Mouse (Mus musculus): ENCODE data around the gene Hk2. TPM values are rescaled to one million over a fixed set of nuclear protein-coding genes. Genes with fewer than 3 reads are reported as not detected.
A peak's percentile ranks its signal among the peaks of the same experiment; 100 is the strongest.
"Not testable (repeated sequence)": the region's sequence is repeated elsewhere in the genome, so short reads cannot be mapped to it uniquely, and the experiment has no call there.

The Hk2 gene
- total and polyA plus RNA-seq, 2 experiments from 2014 or later: 2.1 to 2.8 TPM

- Histone ChIP-seq H3K4me3 (ENCODE audit: low read depth, low read length) (no peak overlapping the region), H3K9ac (no peak overlapping the region), H3K9me3 (ENCODE audit: low read length) (no peaks in the 10 kb centered on the region), H3K27ac (ENCODE audit: low read depth, low read length) (no peak overlapping the region), H3K36me3 (ENCODE audit: insufficient read depth) (no peaks in the 10 kb centered on the region), H3K4me2 (ENCODE audit: low read depth) (no peak overlapping the region), H3K27me3 (ENCODE audit: insufficient read depth, low read length) (no peaks in the 10 kb centered on the region), H3K4me1 (ENCODE audit: insufficient read depth) (no peaks in the 10 kb centered on the region)
- no peak for TF ChIP-seq CTCF (IDR thresholded peaks at IDR 0.05; ENCODE audit: low read depth)
- peak; percentile 70 for ATAC-seq
- WGBS: 24% methylated on average over 5 of the region's 5 CpGs
- no peak for DNase-seq
These were observed 74.4 kb downstream of the Hk2 start for GRCm38 (mm10) chr6:82699831-82700230.

- Histone ChIP-seq H3K4me2 (ENCODE audit: low read depth) (no peak overlapping the region), H3K9ac (no peak overlapping the region), H3K27me3 (ENCODE audit: insufficient read depth, low read length) (no peaks in the 10 kb centered on the region), H3K27ac (ENCODE audit: low read depth, low read length) (no peak overlapping the region), H3K9me3 (ENCODE audit: low read length) (no peaks in the 10 kb centered on the region), H3K4me1 (ENCODE audit: insufficient read depth) (no peaks in the 10 kb centered on the region), H3K36me3 (ENCODE audit: insufficient read depth) (no peaks in the 10 kb centered on the region), H3K4me3 (ENCODE audit: low read depth, low read length) (no peak overlapping the region)
- DNase-seq (no peak), ATAC-seq (no peak)
- no peak for TF ChIP-seq CTCF (IDR thresholded peaks at IDR 0.05; ENCODE audit: low read depth)
- 98% methylated on average over 3 of the region's 3 CpGs for WGBS
These were observed 77.5 kb downstream of the Hk2 start for GRCm38 (mm10) chr6:82696736-82697135.

GRCm38 (mm10) chr6:82694668-82695067 is 79.6 kb downstream of the Hk2 start:
- peak; percentile 50 for ATAC-seq
- TF ChIP-seq CTCF (IDR thresholded peaks at IDR 0.05; ENCODE audit: low read depth): no peak
- Histone ChIP-seq H3K4me3 (ENCODE audit: low read depth, low read length) (no peak overlapping the region), H3K4me1 (ENCODE audit: insufficient read depth) (no peaks in the 10 kb centered on the region), H3K4me2 (ENCODE audit: low read depth) (peak overlapping the region; percentile 8; the same call in 1 of the 2 replicates), H3K36me3 (ENCODE audit: insufficient read depth) (no peaks in the 10 kb centered on the region), H3K27me3 (ENCODE audit: insufficient read depth, low read length) (no peaks in the 10 kb centered on the region), H3K9ac (no peak overlapping the region), H3K9me3 (ENCODE audit: low read length) (no peaks in the 10 kb centered on the region), H3K27ac (ENCODE audit: low read depth, low read length) (no peak overlapping the region)
- WGBS: 38% methylated on average over 13 of the region's 13 CpGs
- no peak for DNase-seq

GRCm38 (mm10) chr6:82689474-82689873 is 84.8 kb downstream of the Hk2 start:
- TF ChIP-seq CTCF (IDR thresholded peaks at IDR 0.05; ENCODE audit: low read depth): no peak
- DNase-seq: no peak
- no peaks in the 10 kb centered on the region for H3K36me3 ChIP-seq (ENCODE audit: insufficient read depth)
- H3K27me3 ChIP-seq (ENCODE audit: insufficient read depth, low read length): no peaks in the 10 kb centered on the region
- no peak overlapping the region for H3K4me3 ChIP-seq (ENCODE audit: low read depth, low read length)
- no peaks in the 10 kb centered on the region for H3K4me1 ChIP-seq (ENCODE audit: insufficient read depth)
- H3K4me2 ChIP-seq (ENCODE audit: low read depth): no peak overlapping the region
- H3K27ac ChIP-seq (ENCODE audit: low read depth, low read length): no peak overlapping the region
- no peak overlapping the region for H3K9ac ChIP-seq
- no peak for ATAC-seq
- no peaks in the 10 kb centered on the region for H3K9me3 ChIP-seq (ENCODE audit: low read length)
- WGBS: 91% methylated on average over 4 of the region's 4 CpGs

- not testable (repeated sequence) for H3K9ac ChIP-seq
These were observed 85.7 kb downstream of the Hk2 start for GRCm38 (mm10) chr6:82688586-82688985.

GRCm38 (mm10) chr6:82684136-82684535 is 90.1 kb downstream of the Hk2 start:
- H3K27me3 ChIP-seq (ENCODE audit: insufficient read depth, low read length): no peaks in the 10 kb centered on the region
- no peak for TF ChIP-seq CTCF (IDR thresholded peaks at IDR 0.05; ENCODE audit: low read depth)

More at GRCm38 (mm10) chr6:82688586-82688985, 85.7 kb downstream of the Hk2 start:
- not testable (repeated sequence) for H3K27ac ChIP-seq (ENCODE audit: low read depth, low read length); H3K4me2 ChIP-seq (ENCODE audit: low read depth); H3K4me3 ChIP-seq (ENCODE audit: low read depth, low read length); H3K36me3 ChIP-seq (ENCODE audit: insufficient read depth); H3K9me3 ChIP-seq (ENCODE audit: low read length); ATAC-seq; H3K4me1 ChIP-seq (ENCODE audit: insufficient read depth); H3K27me3 ChIP-seq (ENCODE audit: insufficient read depth, low read length); DNase-seq
- WGBS: 34% methylated on average over 5 of the region's 5 CpGs

GRCm38 (mm10) chr6:82679286-82679685 is 95.0 kb downstream of the Hk2 start:
- not testable (repeated sequence) for H3K27me3 ChIP-seq (ENCODE audit: insufficient read depth, low read length); DNase-seq; H3K4me2 ChIP-seq (ENCODE audit: low read depth); H3K27ac ChIP-seq (ENCODE audit: low read depth, low read length); H3K9me3 ChIP-seq (ENCODE audit: low read length); H3K4me3 ChIP-seq (ENCODE audit: low read depth, low read length); H3K36me3 ChIP-seq (ENCODE audit: insufficient read depth); H3K4me1 ChIP-seq (ENCODE audit: insufficient read depth); ATAC-seq; H3K9ac ChIP-seq
- 91% methylated on average over 2 of the region's 2 CpGs for WGBS

More at GRCm38 (mm10) chr6:82684136-82684535, 90.1 kb downstream of the Hk2 start:
- Histone ChIP-seq H3K4me2 (ENCODE audit: low read depth) (no peak overlapping the region), H3K9me3 (ENCODE audit: low read length) (no peaks in the 10 kb centered on the region), H3K4me3 (ENCODE audit: low read depth, low read length) (no peak overlapping the region), H3K36me3 (ENCODE audit: insufficient read depth) (no peaks in the 10 kb centered on the region), H3K4me1 (ENCODE audit: insufficient read depth) (no peaks in the 10 kb centered on the region), H3K27ac (ENCODE audit: low read depth, low read length) (no peak overlapping the region), H3K9ac (no peak overlapping the region)
- ATAC-seq: no peak
- DNase-seq: no peak

- not testable (repeated sequence) for H3K4me2 ChIP-seq (ENCODE audit: low read depth); H3K9me3 ChIP-seq (ENCODE audit: low read length); DNase-seq; H3K9ac ChIP-seq; H3K4me3 ChIP-seq (ENCODE audit: low read depth, low read length); H3K27me3 ChIP-seq (ENCODE audit: insufficient read depth, low read length); H3K4me1 ChIP-seq (ENCODE audit: insufficient read depth); H3K36me3 ChIP-seq (ENCODE audit: insufficient read depth); ATAC-seq; H3K27ac ChIP-seq (ENCODE audit: low read depth, low read length)
- 0 out of 2 replicates have a peak, but pooled peaks have one; percentile 23 for TF ChIP-seq CTCF (IDR thresholded peaks at IDR 0.05; ENCODE audit: low read depth)
- 78% methylated on average over 3 of the region's 3 CpGs for whole genome bisulfite sequencing
These were observed 96.6 kb downstream of the Hk2 start for GRCm38 (mm10) chr6:82677629-82678028.

Other genes starting within 250 kb of the Hk2 start
- 82.3 and 99.0 TPM in 2 replicates for gene Pole4, start 69.1 kb downstream of the Hk2 start, total RNA-seq (2014; rRNA removed)
- 141 and 146 TPM in 2 replicates for gene Pole4, start 69.1 kb downstream of the Hk2 start, polyA plus RNA-seq (2015; fragmentation: Nextera tagmentation; extraction: Ambion mirVana)
- 13.6 and 17.4 TPM in 2 replicates for gene Sema4f, start 165.3 kb upstream of the Hk2 start, total RNA-seq (2014; rRNA removed)
- 11.5 and 20.6 TPM in 2 replicates for gene Sema4f, start 165.3 kb upstream of the Hk2 start, polyA plus RNA-seq (2015; fragmentation: Nextera tagmentation; extraction: Ambion mirVana)
- 0.10 TPM in 1 of 2 replicates, not detected in the other for gene M1ap, start 172.4 kb upstream of the Hk2 start, total RNA-seq (2014; rRNA removed)
- gene M1ap, start 172.4 kb upstream of the Hk2 start, polyA plus RNA-seq (2015; fragmentation: Nextera tagmentation; extraction: Ambion mirVana): 0.10 TPM in 1 of 2 replicates, not detected in the other